Mouse (Mus musculus): ENCODE data around the gene 4833420G17Rik. TPM values are rescaled to one million over a fixed set of nuclear protein-coding genes. Genes with fewer than 3 reads are reported as not detected.

The 4833420G17Rik gene
- 87.1 TPM for total RNA-seq (2023)

GRCm38 (mm10) chr13:119462596-119463560 is at the start of gene 4833420G17Rik:
Gene 4833420G17Rik (plus strand): TSS chr13:119462768.

GRCm38 (mm10) chr13:119487880-119488580 is 25.5 kb downstream of the 4833420G17Rik start, which contains the start of the genes Tmem267 and 3110070M22Rik:
Gene Tmem267 (plus strand): TSS chr13:119488039.
Gene 3110070M22Rik (minus strand): TSS chr13:119488383.

Other genes starting within 250 kb of the 4833420G17Rik start
- gene Paip1, start 34.2 kb upstream of the 4833420G17Rik start, total RNA-seq (2023), result 51.4 TPM
- gene Tmem267, start 25.3 kb downstream of the 4833420G17Rik start, total RNA-seq (2023), result 8.8 TPM
- gene 3110070M22Rik, start 25.6 kb downstream of the 4833420G17Rik start, total RNA-seq (2023), result 2.1 TPM
- gene Ccl28, start 161.1 kb downstream of the 4833420G17Rik start, total RNA-seq (2023), result not detected
- gene Hmgcs1, start 227.6 kb downstream of the 4833420G17Rik start, total RNA-seq (2023), result 35.6 TPM

Data from CD4-positive naive resting alpha-beta T cell, adult 76 days (primary cell).